Mouse (Mus musculus) cerebellum, postnatal 25 days (tissue): Measurements from ENCODE around the gene Celf2.
"Not testable (repeated sequence)": the region's sequence is repeated elsewhere in the genome, so short reads cannot be mapped to it uniquely, and the experiment has no call there.

Source experiments
- DNase-seq, 2 experiments: peaks; one replicate each; pipeline ENCODE4 v3.0.0; 2021; ENCODE audit warnings: mixed read lengths in 2 of 2

The Celf2 gene

DNA sequence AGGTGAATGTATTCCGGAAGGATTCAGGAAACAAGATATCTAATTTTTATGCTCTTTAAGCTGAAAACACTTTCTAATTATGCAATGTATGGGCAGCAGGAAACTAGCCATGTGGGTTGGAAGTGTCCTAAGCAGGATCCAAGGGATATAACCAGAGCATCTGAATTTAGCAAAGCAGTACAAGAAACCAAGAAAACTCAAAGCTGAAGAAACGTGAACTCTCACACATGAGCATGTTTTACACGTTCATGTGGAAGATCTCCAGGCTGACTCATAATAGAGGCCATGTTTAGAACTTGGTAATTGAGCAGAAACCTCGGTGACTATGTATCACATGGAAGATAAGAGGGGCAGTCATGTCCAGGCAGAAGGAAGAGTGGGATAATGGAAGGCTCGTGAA lies 120.1 kb downstream of the Celf2 start:
- DNase-seq: no peak

DNA sequence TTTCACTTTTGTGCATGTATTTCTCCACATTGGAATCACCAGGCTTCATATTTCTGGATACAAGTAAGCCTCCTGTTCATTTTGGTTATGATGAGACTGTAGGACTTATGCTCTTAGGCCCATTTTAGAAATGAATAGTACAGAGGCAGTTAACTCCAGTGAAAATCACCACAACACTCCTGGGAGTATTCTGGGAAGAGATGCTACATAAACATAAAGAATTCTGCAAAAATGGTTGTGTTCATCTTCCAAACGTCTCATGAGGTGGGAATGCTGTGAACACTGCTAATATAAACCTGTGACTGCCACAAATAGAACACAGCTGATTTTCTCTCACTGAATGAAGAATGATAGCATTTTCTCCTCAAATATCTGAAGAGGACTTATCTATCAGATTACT lies 130.6 kb downstream of the Celf2 start:
- DNase-seq: no peak

GRCm38 (mm10) chr2:7377878-7378277 lies 131.5 kb downstream of the Celf2 start:
- DNase-seq: no peak

DNA sequence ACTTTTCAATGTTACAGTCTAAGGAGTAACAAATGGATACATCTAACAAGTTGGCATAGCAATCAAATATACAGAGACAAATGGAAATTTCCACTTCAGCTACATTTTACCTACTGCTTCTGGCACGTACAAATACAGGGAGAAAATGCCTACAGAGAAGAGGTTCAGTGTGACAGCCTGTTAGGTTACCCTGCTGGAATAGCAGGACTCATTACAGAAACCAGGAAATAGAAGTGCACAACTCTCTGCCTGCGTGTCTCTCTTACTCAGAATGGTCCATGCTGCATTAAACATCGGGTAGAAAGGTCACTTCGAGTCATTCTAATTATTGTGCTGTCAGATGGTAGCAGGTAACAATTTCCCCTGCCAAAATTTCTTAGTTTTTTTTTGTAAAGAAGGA lies 141.6 kb downstream of the Celf2 start:
- no peak for DNase-seq

GRCm38 (mm10) chr2:7359557-7359956 lies 149.8 kb downstream of the Celf2 start:
- DNase-seq: peak; percentile 15 to 25

- DNase-seq: no peak
These were observed 150.5 kb downstream of the Celf2 start for GRCm38 (mm10) chr2:7358816-7359215.

DNA sequence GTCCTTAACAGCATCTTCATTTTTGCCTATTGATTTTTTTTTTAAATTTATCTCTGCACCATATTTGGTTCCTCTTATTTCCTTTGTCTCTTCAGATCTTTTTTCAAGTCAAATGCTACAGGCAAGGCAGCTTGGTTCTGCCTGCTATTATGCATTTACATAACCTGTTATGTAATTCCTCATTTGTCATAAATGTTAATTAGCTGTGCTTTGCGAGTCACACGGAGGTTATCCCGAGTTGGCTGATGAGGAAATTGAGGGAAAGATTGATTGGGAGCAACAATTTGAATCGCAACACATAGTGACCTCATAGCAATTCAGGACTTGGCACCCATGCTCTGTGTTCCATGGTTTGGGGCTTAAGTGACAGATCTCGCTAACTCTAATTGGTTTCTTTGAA lies 158.1 kb downstream of the Celf2 start:
- no peak for DNase-seq

- peak in 1 of 2 experiments; percentile 7 for DNase-seq
These were observed 162.5 kb downstream of the Celf2 start for GRCm38 (mm10) chr2:7346703-7347461.

- DNase-seq: no peak
These were observed 164.4 kb downstream of the Celf2 start for GRCm38 (mm10) chr2:7344951-7345350.

GRCm38 (mm10) chr2:7342911-7343478 lies 166.4 kb downstream of the Celf2 start:
- no peak for DNase-seq

DNA sequence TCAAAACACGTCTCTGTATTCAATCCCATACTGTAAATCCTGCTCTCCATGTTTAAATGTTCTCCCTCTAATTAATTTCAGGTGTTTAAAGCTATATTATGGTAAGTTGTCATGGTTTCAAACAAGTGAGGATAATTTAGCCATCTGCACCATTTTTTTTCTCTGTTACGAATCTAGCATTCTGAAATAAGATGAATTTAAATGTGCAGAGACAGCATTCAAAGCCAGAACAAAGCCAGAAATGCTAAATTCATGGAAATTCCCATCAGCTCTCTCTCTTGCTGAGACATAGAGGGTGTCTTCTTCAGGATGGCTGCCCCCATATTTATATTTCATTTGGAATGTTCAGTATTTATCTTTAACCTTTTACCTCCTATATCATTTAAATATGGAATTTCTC lies 174.5 kb downstream of the Celf2 start:
- DNase-seq: no peak

GRCm38 (mm10) chr2:7328018-7328899 lies 181.1 kb downstream of the Celf2 start:
- no peak for DNase-seq

DNA sequence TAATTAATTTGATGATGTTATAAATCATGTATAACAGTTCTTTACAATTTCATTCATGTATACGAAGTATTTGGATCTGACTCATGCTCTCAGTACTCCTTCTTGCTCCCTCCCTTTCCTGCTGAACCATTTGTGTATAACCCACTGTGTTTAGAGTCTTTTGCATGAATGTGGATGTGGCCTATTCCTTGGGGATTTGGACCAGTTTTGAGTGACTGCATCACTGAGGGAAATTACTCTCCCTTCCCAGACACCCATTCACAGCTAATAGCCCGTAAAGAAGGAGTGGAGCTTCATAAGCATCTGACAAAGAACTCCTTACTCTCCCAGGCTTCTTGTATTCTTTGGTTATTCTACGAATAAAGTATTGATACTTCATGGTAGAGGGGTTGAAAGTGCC lies 189.6 kb downstream of the Celf2 start:
- no peak for DNase-seq

- DNase-seq: no peak
These were observed 197.6 kb downstream of the Celf2 start for GRCm38 (mm10) chr2:7311776-7312175.

GRCm38 (mm10) chr2:7310840-7311182 lies 198.6 kb downstream of the Celf2 start:
- no peak for DNase-seq

GRCm38 (mm10) chr2:7310129-7310839 lies 199.1 kb downstream of the Celf2 start:
- DNase-seq: no peak

DNA sequence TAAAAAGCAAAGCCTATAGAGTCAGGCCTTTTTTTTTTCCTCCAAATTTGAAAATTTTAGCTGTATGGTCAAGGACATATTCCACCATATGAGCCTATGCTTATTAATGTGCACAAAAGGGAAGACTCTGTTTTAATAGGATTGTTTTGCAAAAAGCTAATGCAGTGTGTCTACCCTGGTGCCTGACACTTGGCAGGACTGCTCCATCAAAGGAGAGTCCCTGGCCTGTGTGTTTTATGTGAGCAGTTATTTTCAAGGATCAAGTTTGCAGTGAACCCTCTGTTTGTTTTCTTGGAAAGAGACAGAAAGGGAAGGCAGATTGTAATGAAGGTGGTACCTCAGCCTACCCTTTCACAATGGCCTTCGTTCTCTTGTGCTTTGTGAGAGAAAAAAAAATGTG lies 200.0 kb downstream of the Celf2 start:
- DNase-seq: no peak

DNA sequence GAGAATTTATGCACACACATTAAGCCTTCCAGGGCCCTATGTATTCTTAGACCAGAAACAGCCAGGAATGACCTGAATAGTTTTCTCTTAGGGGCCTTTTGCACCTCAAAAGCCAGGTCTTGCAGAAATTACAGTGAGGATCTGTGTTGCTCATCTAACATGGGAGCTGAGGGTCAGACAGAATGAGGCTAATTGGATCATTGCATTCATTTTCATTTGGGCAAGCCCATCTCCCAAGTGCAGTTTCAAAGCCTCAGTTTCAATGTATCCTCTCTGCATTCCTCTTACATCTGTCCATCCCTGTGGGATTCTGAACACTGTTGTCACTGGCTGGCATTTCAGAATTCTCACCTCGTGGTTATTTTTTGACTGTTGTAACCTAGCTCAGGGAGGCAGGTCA lies 200.6 kb downstream of the Celf2 start:
- no peak for DNase-seq

GRCm38 (mm10) chr2:7287434-7287833 lies 221.9 kb downstream of the Celf2 start:
- DNase-seq: no peak

GRCm38 (mm10) chr2:7273214-7273613 lies 236.1 kb downstream of the Celf2 start:
- DNase-seq: peak; percentile 19 to 25

GRCm38 (mm10) chr2:7270051-7270450 lies 239.3 kb downstream of the Celf2 start:
- no peak for DNase-seq

- no peak for DNase-seq
These were observed 242.2 kb downstream of the Celf2 start for GRCm38 (mm10) chr2:7267166-7267565.

GRCm38 (mm10) chr2:7262668-7263067 lies 246.7 kb downstream of the Celf2 start:
- DNase-seq: not testable (repeated sequence)
